Mouse (Mus musculus): Measurements from ENCODE around the gene Mkrn3. TPM values are rescaled to one million over a fixed set of nuclear protein-coding genes. Genes with fewer than 3 reads are reported as not detected.

The Mkrn3 gene
- polyA plus RNA-seq, 1 experiment: 1.3 TPM

Other genes starting within 250 kb of the Mkrn3 start
- 0.48 TPM for gene Ndn, start 73.6 kb downstream of the Mkrn3 start, polyA plus RNA-seq (2012; fragmentation: generic; extraction: Trizol)
- gene Magel2, start 43.1 kb downstream of the Mkrn3 start, polyA plus RNA-seq (2012; fragmentation: generic; extraction: Trizol): not detected
- 1.5 TPM for gene Peg12, start 44.4 kb upstream of the Mkrn3 start, polyA plus RNA-seq (2012; fragmentation: generic; extraction: Trizol)

All from myocyte (in vitro differentiated cells).